Mouse (Mus musculus) adrenal gland, adult 8-10 months (tissue): ENCODE measurements around the gene Crebrf. TPM values are rescaled to one million over a fixed set of nuclear protein-coding genes. Genes with fewer than 3 reads are reported as not detected.

ENCODE experiments used
- DNase-seq: peaks from one replicate; pipeline ENCODE4 v3.0.0; 2022
- total RNA-seq, 4 experiments: library from RNA; stranded (reverse); gene quantifications; 2 replicates each; pipeline ENCODE4 v1.2.4; 2022

The Crebrf gene
- 10 to 100 TPM; 71.1 to 94.5 (median 80.0) TPM for total RNA-seq

- DNase-seq, result peak; percentile 99
Observed at GRCm38 (mm10) chr17:26715271-26715758, at the start of gene Crebrf. Gene Crebrf, plus strand, starts transcription at chr17:26715650.

DNA sequence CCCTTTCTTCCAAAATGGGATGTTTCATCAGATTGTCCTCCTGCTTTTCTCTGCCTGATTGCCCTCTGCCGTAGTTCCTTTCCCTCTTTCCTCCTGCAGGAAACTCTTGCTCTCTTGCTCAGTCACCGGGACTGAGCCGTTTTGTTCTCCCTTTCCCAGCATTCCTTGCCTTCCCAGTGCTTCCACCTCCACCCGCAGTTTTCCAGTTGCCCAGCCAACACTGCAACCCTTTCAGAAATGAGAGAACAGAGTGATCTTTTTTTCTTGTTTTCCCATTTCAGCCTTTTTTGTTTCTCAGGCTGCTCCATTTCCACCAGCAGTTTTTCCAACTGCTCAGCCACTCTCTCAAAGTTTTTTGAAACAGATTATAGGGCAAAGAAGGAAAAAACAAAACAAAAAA lies 44.2 kb upstream of the Crebrf start:
- DNase-seq, result no peak

DNA sequence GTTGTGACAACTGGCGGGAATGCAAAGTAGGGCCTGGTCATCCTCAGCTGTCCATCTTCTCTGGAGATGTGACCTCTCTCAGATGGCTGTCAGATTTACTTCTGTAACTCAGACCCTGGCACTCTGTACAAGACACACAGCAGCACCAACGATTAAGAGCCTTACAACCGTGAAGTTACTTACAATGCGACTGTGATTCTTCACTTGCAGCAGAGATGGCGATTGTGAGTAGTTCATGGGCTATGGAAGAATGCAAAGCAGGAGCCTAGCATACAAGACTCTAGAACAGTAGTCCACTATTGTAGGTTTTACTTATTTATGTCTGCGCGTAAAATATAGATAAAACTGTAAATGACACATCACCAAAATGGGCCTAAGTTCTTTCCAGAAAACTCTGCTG lies 39.6 kb upstream of the Crebrf start:
- DNase-seq, result no peak

DNA sequence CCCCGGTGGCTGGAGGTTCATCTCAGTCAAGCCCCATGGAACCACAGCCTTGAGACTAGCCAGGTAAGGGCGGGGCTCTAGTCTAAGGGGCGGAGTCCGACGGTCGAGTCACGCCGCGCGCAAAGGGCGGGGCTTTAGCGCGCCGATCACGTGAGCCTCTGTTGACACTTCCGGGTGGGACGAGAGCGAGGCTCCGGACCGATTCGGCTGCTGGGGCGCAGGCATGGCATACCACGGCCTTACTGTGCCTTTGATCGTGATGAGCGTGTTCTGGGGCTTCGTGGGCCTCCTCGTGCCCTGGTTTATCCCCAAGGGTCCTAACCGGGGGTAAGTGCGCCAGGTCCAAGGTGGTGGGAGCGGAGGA lies 39.2 kb upstream of the Crebrf start:
- DNase-seq, result peak; percentile 86

DNA sequence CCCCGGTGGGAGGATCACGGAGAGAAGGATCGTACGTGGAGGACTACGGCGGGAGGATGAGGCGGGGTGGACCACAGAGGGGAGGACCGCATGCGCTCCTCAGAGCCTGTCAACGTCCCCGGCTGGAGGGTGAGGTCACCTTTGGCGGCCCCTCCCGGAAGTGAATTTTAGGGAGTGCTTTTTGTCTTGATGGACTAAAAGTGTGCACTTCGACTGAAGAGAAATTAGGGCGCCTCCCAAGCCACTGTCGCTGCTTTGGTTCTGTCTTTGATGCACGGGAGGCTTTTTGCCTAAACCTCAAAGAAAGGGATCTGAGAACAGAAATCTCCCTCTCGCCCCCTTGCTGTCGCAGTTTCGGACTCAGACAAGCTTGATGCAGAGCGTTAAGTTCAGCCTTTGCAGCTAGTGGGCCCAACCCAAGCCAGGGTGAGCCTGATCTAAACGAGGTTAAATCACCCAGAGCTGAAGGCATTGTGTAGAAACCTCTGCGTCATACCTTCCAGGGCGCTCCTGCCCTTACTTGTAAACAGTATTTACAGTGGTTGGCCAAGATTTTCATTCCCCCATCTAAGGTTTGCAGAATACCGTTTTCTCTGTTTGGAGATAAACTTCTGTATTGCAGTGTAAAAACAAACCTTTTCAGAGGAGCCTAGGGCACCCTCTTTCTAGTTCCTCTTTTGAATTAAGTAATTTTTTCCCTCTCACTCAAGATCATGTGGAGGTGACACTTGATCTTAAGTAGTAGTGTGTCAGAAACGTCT lies 38.7 kb upstream of the Crebrf start:
- DNase-seq, result peak; percentile 41

DNA sequence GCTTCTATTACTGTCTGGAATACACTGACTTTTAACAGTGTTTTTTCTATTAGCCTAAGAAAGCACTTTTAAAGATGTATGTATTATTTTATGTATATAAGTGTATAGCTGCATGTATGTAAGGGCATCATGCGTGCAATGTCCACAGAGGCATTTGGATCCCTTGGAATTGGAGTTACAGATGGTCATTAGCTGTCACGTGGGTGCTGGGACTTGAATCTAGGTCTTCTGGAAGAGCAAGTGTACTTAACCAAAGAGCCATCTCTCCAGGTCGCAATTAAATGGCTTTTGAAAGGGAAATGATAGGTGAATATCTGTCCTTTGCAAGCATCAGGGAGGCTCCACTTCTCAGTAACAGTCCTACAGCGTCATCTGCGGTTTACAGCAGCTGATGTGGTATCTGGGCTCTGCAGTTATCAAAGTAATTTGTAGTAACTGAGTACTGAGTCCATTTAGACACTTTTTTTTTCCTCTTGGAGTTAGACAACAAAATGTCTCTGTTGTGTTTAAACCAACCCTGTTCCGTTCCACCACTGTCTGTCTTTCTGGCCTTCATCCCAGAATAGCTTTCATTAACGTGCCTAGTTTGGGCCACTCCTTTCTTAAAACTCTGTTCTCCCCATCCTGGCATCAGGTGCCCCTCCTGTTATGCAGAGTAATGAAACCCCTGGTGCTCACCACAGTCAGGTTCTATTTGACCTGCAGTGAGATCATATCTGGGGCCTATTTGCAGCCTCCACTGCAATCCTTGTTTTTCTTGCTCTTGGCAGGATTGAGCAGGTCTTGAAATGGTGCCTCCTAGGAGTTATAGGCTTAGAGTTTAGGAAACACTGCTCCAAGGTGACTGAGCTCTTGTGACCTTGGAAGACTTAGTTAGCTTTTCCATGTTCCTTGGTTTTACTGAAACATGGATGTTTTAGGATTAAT lies 37.5 kb upstream of the Crebrf start:
- no peak for DNase-seq

DNA sequence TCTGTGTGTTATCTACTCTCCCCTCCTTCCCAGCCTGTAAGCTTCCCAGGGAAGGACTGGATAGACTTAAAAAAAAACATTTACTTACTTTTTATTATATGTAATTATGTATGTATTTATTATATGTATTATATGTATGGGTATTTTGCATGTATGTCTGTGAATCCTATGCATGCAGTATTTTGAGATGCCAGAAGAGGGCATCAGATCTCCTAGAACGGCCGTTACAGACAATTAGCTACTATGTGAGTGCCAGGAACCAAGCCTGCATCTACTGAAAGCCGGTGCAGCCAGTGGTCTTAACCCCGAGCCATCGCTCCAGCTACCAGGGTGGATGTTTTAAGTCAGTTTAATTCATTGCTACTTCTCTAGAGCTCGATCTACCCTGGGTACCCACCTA lies 34.2 kb upstream of the Crebrf start:
- DNase-seq, result no peak

DNA sequence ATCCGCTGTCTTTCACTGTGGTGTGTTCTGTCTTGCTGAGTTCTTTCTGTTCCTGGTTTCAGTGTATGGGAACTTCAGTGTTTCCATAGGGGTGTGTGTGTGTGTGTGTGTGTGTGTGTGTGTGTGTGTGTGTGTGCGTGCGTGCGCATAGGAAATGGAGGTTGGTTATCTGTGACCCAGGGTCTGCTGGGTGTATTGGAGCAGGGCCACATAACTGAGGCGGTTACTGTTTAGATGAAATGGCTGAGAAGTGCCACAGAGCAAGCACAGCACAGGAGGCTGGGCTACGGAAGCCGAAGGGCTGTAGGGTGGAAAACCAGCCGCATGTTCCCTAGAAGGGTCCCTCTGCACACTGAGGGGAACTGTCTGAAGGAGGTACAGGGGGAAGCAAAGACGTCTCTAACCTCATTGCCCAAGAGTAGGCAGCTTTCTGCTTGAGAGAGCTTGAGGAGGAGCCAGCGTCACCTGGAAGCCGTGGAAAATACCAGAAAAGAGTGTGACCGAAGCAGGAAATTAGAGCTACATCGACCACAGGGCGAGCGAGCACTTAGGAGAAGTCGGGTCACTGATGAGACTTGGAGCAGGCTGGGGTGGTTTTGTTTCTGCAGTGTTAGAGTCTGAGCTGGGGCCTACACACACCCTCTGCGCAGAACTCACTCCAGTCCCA lies 29.0 kb upstream of the Crebrf start:
- no peak for DNase-seq

- DNase-seq, result no peak
Observed at GRCm38 (mm10) chr17:26688795-26689735, 26.4 kb upstream of the Crebrf start.

- no peak for DNase-seq
Observed at GRCm38 (mm10) chr17:26689810-26690209, 25.6 kb upstream of the Crebrf start.

DNA sequence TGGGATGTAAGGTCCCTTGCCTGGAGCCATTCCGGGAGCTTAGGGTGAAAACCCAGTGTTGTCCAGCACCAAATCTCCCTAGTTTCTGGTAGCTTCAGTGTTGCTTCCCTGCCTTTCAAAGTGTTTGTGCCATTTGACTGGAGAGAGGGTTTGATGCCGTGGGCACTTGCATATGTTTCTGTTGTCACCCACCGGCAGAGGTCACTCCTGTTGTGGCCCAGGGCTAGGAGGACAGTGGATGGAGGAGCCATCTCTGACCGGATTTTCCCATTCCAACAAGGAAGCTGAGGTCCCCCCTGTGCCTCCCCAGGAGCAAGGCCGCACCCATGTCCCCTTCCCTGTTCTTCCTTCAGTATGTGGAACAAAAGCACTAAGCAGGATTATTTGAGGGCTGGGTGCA lies 25.2 kb upstream of the Crebrf start:
- DNase-seq, result no peak

GRCm38 (mm10) chr17:26691110-26691509 lies 24.3 kb upstream of the Crebrf start:
- DNase-seq, result no peak

DNA sequence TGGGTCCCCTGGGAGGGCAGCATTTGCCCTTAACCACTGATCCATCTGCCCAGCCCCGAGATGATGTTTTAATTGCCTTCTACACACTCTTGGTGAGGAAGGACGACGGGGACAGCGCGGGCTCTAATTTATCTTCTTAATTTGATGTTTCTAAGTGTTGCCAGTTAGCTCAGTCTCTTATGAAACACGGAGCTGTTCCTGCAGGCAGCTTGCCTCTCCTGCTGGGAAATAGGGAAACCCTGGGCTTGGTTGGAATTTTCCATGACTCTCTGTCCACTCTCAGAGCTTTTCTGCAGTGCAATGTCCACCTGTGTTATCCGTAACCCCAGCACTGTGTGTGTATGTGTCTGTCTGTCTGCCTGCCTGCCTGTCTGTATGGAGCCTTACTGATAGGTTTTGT lies 22.0 kb upstream of the Crebrf start:
- DNase-seq, result no peak

GRCm38 (mm10) chr17:26694171-26694570 lies 21.3 kb upstream of the Crebrf start:
- no peak for DNase-seq

DNA sequence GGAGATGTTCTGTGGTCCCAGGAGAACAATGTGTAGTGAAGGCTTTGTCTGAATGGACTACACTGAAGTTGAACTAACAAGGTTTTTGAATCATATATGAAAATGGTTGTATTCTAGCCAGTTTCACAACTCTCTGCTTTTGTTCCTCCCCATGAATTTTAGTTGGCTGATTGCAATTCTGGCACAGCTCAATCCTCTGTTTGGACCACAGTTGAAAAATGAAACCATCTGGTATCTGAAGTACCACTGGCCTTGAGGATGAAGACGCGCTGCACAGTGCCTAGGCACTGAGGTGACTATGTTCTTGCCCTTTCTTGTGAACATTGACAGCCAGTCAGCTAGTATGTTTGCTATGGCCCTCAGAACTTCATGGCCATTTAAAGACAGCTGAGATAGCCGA lies 20.3 kb upstream of the Crebrf start:
- DNase-seq, result no peak

- DNase-seq, result no peak
Observed at GRCm38 (mm10) chr17:26698846-26699245, 16.6 kb upstream of the Crebrf start.

DNA sequence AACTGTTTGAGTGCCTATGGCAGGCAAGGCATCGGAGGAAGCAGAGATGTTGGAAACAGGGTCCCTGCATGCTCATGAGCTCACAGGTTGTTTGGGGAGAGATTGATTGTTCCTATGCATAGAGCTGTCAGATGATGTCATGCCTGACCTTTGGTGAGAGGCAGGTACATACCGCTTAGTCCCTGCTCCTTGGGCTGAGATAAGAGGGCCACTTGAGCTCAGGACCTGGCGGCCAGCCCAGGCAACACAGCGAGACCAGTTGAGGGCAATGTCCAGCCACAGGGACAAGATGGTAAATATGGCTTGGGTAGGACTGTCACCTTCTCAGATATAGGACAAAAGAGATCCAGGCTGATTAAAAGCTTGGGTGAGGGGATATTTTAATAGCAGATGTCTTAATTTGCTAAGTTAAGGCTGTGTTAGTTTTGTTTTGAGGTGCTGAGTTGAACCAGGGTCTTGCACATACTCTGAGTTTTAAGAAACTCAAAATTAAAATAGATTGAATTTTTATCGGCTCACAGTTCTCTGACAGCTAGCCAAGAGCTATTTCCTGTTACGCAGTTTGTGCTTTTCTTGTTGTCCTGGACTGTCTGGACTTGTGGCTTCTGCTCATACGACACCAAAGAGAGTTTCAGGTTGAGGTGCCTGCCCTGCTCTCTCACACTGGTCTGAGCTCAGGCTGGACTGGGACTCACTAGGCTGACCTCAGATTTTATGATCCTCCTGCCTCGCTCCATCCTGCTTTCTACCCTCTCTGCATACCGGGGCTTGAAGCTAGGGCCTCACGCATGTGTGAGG lies 15.4 kb upstream of the Crebrf start:
- no peak for DNase-seq

- DNase-seq, result no peak
Observed at GRCm38 (mm10) chr17:26701565-26701964, 13.9 kb upstream of the Crebrf start.

DNA sequence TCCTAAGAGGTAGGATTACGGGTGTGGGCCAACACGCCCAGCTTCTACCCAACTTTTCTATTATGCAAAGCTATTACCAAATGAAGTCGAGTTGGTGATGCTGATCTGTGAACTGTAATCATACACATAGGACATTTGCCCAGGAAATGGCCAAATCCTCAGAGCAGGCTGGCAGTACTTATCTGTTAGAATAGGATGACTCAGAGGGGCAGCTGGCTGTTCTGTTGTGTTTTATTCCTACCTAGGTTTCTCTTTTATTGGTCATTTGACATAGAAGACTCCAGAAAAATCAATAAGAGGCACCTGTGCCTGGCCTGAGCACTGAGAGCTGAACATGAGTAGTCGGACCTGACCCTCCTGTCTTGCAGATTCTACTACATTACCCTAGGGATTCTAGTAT lies 12.8 kb upstream of the Crebrf start:
- DNase-seq, result no peak

DNA sequence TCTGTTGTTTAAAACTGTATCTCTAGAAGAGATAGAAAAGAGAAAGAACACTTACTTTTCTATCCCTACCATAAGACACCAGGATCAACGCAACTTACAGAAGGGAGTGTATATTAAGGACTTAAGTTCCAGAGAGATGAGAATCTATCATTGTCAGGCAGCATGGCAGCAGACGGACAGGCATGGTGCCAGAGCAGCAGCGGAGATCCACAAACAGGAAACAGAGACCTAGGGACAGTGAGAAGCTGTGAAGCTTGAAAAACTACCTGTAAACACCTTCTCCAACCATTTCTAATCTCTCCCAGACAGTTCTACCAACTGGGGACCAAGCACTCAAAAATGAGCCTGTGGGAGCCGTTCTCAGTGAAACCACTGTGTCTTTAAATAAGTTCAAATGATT lies 11.8 kb upstream of the Crebrf start:
- DNase-seq, result no peak
